Comparison of ENCODE assay signal across 12 mouse cellular contexts in the genomic region with DNA sequence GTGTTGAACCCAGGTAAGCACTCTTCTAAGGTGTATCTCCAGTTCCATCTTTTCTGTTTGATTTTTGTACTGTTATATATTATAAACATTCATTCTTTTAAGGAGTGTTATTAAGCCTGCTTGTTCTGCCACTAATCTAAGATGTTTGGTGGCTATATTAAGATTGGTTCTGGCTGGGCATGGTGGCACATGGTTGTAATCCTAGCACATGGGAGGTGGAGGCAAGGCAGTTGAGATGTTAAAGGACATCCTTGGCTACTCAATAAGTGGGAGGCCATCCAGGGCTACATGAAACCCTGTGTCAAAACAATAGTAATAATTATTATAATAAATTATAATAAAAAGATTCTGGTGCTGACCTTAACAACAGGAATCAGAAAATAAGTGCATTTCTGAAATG. TPM values are rescaled to one million over a fixed set of nuclear protein-coding genes. Genes with fewer than 3 reads are reported as not detected.
DNase-seq lines count a peak whose midpoint lies in the region; ATAC-seq and TF ChIP-seq lines count a peak whose summit lies in the region.
"Had no signal": no experiment of that assay in that cellular context is flagged by ENCODE, and none has a peak within 500 bp of the region (broad histone marks: within the 10 kb centered on the region; RNA-seq: fewer than 3 reads in every experiment).

No protein-coding gene starts in this region.

- peaks cover 25% of the 10 kb centered on the region for H3K4me1 ChIP-seq in intestine, embryonic 14.5 days (replicated peaks; ENCODE audit: control insufficient read depth, insufficient read depth, low read length)
- peaks cover 14% of the 10 kb centered on the region for H3K4me1 ChIP-seq in intestine, embryonic 16.5 days (ENCODE audit: control insufficient read depth, insufficient read depth, low read length)
- peaks cover 38% of the 10 kb centered on the region for H3K4me1 ChIP-seq in neural tube, embryonic 12.5 days
- peaks cover 22% of the 10 kb centered on the region; the same call in 1 of the 2 replicates for H3K4me1 ChIP-seq in hindbrain, postnatal 0 days (ENCODE audit: insufficient read depth, low read length)
- peaks cover 22% of the 10 kb centered on the region for H3K4me1 ChIP-seq in stomach, embryonic 16.5 days (ENCODE audit: control insufficient read depth, insufficient read depth, low read length)

- no peak for TF ChIP-seq CTCF in hindbrain, postnatal 0 days (IDR thresholded peaks at IDR 0.05; ENCODE audit: low read depth)

- H3K9me3 ChIP-seq in intestine, embryonic 14.5 days (ENCODE audit: control insufficient read depth, low read length): no peaks in the 10 kb centered on the region
- H3K9me3 ChIP-seq in intestine, embryonic 16.5 days (ENCODE audit: control insufficient read depth, low read length): no peaks in the 10 kb centered on the region
- no peaks in the 10 kb centered on the region for H3K9me3 ChIP-seq in neural tube, embryonic 12.5 days
- H3K9me3 ChIP-seq in hindbrain, postnatal 0 days (ENCODE audit: low read length): no peaks in the 10 kb centered on the region
- H3K9me3 ChIP-seq in stomach, embryonic 16.5 days (replicated peaks; ENCODE audit: control insufficient read depth, low read length): no peaks in the 10 kb centered on the region

- 0 out of 2 replicates have a peak overlapping the region, but pooled peaks have one; percentile 7 for H3K4me2 ChIP-seq in intestine, embryonic 14.5 days (ENCODE audit: low read length)
- H3K4me2 ChIP-seq in intestine, embryonic 16.5 days (ENCODE audit: low read depth, low read length): no peak overlapping the region
- peak overlapping the region; percentile 99; the same call in 1 of the 2 replicates for H3K4me2 ChIP-seq in neural tube, embryonic 12.5 days (replicated peaks)
- H3K4me2 ChIP-seq in hindbrain, postnatal 0 days (ENCODE audit: low read depth, low read length): peak overlapping the region; percentile 27; the same call in 1 of the 2 replicates
- H3K4me2 ChIP-seq in stomach, embryonic 16.5 days (ENCODE audit: low read depth, low read length): 0 out of 2 replicates have a peak overlapping the region, but pooled peaks have one; percentile 5

- no peak for ATAC-seq in intestine, embryonic 14.5 days (replicated peaks; ENCODE audit: low FRiP score, low TSS enrichment, low read depth)
- ATAC-seq in intestine, embryonic 16.5 days: no peak
- no peak for ATAC-seq in neural tube, embryonic 12.5 days (ENCODE audit: low FRiP score, low read depth)
- ATAC-seq in hindbrain, postnatal 0 days: no peak
- ATAC-seq in stomach, embryonic 16.5 days (ENCODE audit: insufficient read depth, low FRiP score): no peak
- ATAC-seq: intestine, postnatal 0 days had no signal

- H3K36me3 ChIP-seq in intestine, embryonic 14.5 days (ENCODE audit: control insufficient read depth, insufficient read depth, low read length): 0 out of 2 replicates have a peak, but pooled peaks cover 4% of the 10 kb centered on the region
- H3K36me3 ChIP-seq in intestine, embryonic 16.5 days (ENCODE audit: control insufficient read depth, insufficient read depth, low read length): no peaks in the 10 kb centered on the region
- H3K36me3 ChIP-seq in neural tube, embryonic 12.5 days: no peaks in the 10 kb centered on the region
- no peaks in the 10 kb centered on the region for H3K36me3 ChIP-seq in hindbrain, postnatal 0 days (ENCODE audit: insufficient read depth, low read length)
- no peaks in the 10 kb centered on the region for H3K36me3 ChIP-seq in stomach, embryonic 16.5 days (ENCODE audit: control insufficient read depth, insufficient read depth, low read length)

- DNase-seq in intestine, embryonic 14.5 days (ENCODE audit: low spot score): no peak
- DNase-seq in neural tube, embryonic 10.5 days (ENCODE audit: extremely low spot score, low spot score): no peak
- DNase-seq in hindbrain, postnatal 0 days (ENCODE audit: low spot score): no peak
- DNase-seq in urinary bladder, postnatal 36 days (ENCODE audit: low spot score in 2 of 2): no peak
- DNase-seq in layer of hippocampus, postnatal 10 days (ENCODE audit: low spot score in 2 of 2): no peak
- DNase-seq: cerebellum, postnatal 25 days; right cerebral cortex, postnatal 25 days had no signal

- no peak overlapping the region for H3K4me3 ChIP-seq in intestine, embryonic 14.5 days (ENCODE audit: low read depth, low read length)
- H3K4me3 ChIP-seq in intestine, embryonic 16.5 days (ENCODE audit: low read length): no peak overlapping the region
- H3K4me3 ChIP-seq in neural tube, embryonic 12.5 days: no peak overlapping the region
- no peak overlapping the region for H3K4me3 ChIP-seq in hindbrain, postnatal 0 days (ENCODE audit: low read length)
- H3K4me3 ChIP-seq in stomach, embryonic 16.5 days (replicated peaks; ENCODE audit: low read length): no peak overlapping the region

- no peak overlapping the region for H3K9ac ChIP-seq in intestine, embryonic 14.5 days (ENCODE audit: low read length)
- H3K9ac ChIP-seq in intestine, embryonic 16.5 days (ENCODE audit: low read depth, low read length): no peak overlapping the region
- no peak overlapping the region for H3K9ac ChIP-seq in neural tube, embryonic 12.5 days
- H3K9ac ChIP-seq in hindbrain, postnatal 0 days (replicated peaks; ENCODE audit: low read length): no peak overlapping the region
- H3K9ac ChIP-seq in stomach, embryonic 16.5 days (ENCODE audit: low read length): no peak overlapping the region

- H3K27me3 ChIP-seq in intestine, embryonic 14.5 days (replicated peaks; ENCODE audit: control insufficient read depth, insufficient read depth, low read length): no peaks in the 10 kb centered on the region
- H3K27me3 ChIP-seq in intestine, embryonic 16.5 days (replicated peaks; ENCODE audit: control insufficient read depth, insufficient read depth, low read length): no peaks in the 10 kb centered on the region
- no peaks in the 10 kb centered on the region for H3K27me3 ChIP-seq in neural tube, embryonic 12.5 days (replicated peaks)
- no peaks in the 10 kb centered on the region for H3K27me3 ChIP-seq in hindbrain, postnatal 0 days (ENCODE audit: insufficient read depth, low read length)
- H3K27me3 ChIP-seq in stomach, embryonic 16.5 days (ENCODE audit: control insufficient read depth, insufficient read depth, low read length): no peaks in the 10 kb centered on the region

- H3K27ac ChIP-seq in intestine, embryonic 14.5 days (ENCODE audit: low read depth): no peak overlapping the region
- no peak overlapping the region for H3K27ac ChIP-seq in intestine, embryonic 16.5 days (ENCODE audit: low read length)
- no peak overlapping the region for H3K27ac ChIP-seq in neural tube, embryonic 12.5 days
- H3K27ac ChIP-seq in hindbrain, postnatal 0 days: no peak overlapping the region
- no peak overlapping the region for H3K27ac ChIP-seq in stomach, embryonic 16.5 days (ENCODE audit: low read length)
- H3K27ac ChIP-seq: macrophage had no signal

RNA-seq across cellular contexts. Expression of gene Togaram1, which starts 5.8 kb away (rescaled TPM):
- 30.2 and 34.2 TPM in 2 replicates for polyA plus RNA-seq in intestine, embryonic 14.5 days (2014; fragmentation: Nextera tagmentation; extraction: Ambion mirVana)
- polyA plus RNA-seq in intestine, embryonic 16.5 days (2015; fragmentation: Nextera tagmentation; extraction: Ambion mirVana): 21.7 and 23.4 TPM in 2 replicates
- 25.8 and 26.6 TPM in 2 replicates for polyA plus RNA-seq in neural tube, embryonic 12.5 days (2016; fragmentation: Nextera tagmentation; extraction: Ambion mirVana)
- total RNA-seq in hindbrain, postnatal 0 days (2014; rRNA removed): 22.0 and 26.9 TPM in 2 replicates
- polyA plus RNA-seq in hindbrain, postnatal 0 days (2015; fragmentation: Nextera tagmentation; extraction: Ambion mirVana): 14.3 and 15.9 TPM in 2 replicates
- 27.3 and 31.9 TPM in 2 replicates for polyA plus RNA-seq in stomach, embryonic 16.5 days (2015; fragmentation: Nextera tagmentation; extraction: Ambion mirVana)
- total RNA-seq in layer of hippocampus, postnatal 10 days (2021): 10 to 100 TPM; 34.1 to 36.1 TPM

RNA-seq across cellular contexts. Expression of gene Klhl28, which starts 6.1 kb away (rescaled TPM):
- polyA plus RNA-seq in intestine, embryonic 14.5 days (2014; fragmentation: Nextera tagmentation; extraction: Ambion mirVana): 12.3 and 15.0 TPM in 2 replicates
- 9.5 and 10.9 TPM in 2 replicates for polyA plus RNA-seq in intestine, embryonic 16.5 days (2015; fragmentation: Nextera tagmentation; extraction: Ambion mirVana)
- 19.4 and 22.5 TPM in 2 replicates for polyA plus RNA-seq in neural tube, embryonic 12.5 days (2016; fragmentation: Nextera tagmentation; extraction: Ambion mirVana)
- 15.7 TPM in 2 replicates for total RNA-seq in hindbrain, postnatal 0 days (2014; rRNA removed)
- polyA plus RNA-seq in hindbrain, postnatal 0 days (2015; fragmentation: Nextera tagmentation; extraction: Ambion mirVana): 20.7 and 21.4 TPM in 2 replicates
- 10.3 and 11.5 TPM in 2 replicates for polyA plus RNA-seq in stomach, embryonic 16.5 days (2015; fragmentation: Nextera tagmentation; extraction: Ambion mirVana)
- 10 to 100 TPM; 23.9 to 24.8 TPM for total RNA-seq in layer of hippocampus, postnatal 10 days (2021)

RNA-seq across cellular contexts. Expression of gene Gm527, which starts 53.7 kb away (rescaled TPM):
- polyA plus RNA-seq in intestine, embryonic 14.5 days (2014; fragmentation: Nextera tagmentation; extraction: Ambion mirVana): 5.4 and 6.1 TPM in 2 replicates
- 0.48 and 1.2 TPM in 2 replicates for polyA plus RNA-seq in intestine, embryonic 16.5 days (2015; fragmentation: Nextera tagmentation; extraction: Ambion mirVana)
- 3.9 and 5.6 TPM in 2 replicates for polyA plus RNA-seq in neural tube, embryonic 12.5 days (2016; fragmentation: Nextera tagmentation; extraction: Ambion mirVana)
- 10.9 and 19.3 TPM in 2 replicates for total RNA-seq in hindbrain, postnatal 0 days (2014; rRNA removed)
- 1.2 and 2.3 TPM in 2 replicates for polyA plus RNA-seq in hindbrain, postnatal 0 days (2015; fragmentation: Nextera tagmentation; extraction: Ambion mirVana)
- polyA plus RNA-seq in stomach, embryonic 16.5 days (2015; fragmentation: Nextera tagmentation; extraction: Ambion mirVana): 0.93 and 1.3 TPM in 2 replicates
- 10 to 100 TPM; 13.5 to 14.7 TPM for total RNA-seq in layer of hippocampus, postnatal 10 days (2021)
